Mouse (Mus musculus): ENCODE results near the gene C2cd3. TPM values are rescaled to one million over a fixed set of nuclear protein-coding genes. Genes with fewer than 3 reads are reported as not detected.

Gene C2cd3
- polyA plus RNA-seq, 1 experiment from 2014 or later: 16.7 TPM

- H3K9me3 ChIP-seq (replicated peaks; ENCODE audit: control insufficient read depth, low read length, poor library complexity, severe bottlenecking): no peaks in the 10 kb centered on the region
- no peak overlapping the region for H3K4me3 ChIP-seq (ENCODE audit: low read depth, low read length)
- no peaks in the 10 kb centered on the region for H3K36me3 ChIP-seq (ENCODE audit: control insufficient read depth, insufficient read depth, low read length)
- H3K9ac ChIP-seq (ENCODE audit: low read depth, low read length): no peak overlapping the region
- no peaks in the 10 kb centered on the region for H3K4me1 ChIP-seq (ENCODE audit: control insufficient read depth, insufficient read depth, low read length)
- no peak overlapping the region for H3K27ac ChIP-seq (ENCODE audit: low read length)
- no peak overlapping the region for H3K4me2 ChIP-seq (ENCODE audit: low read length)
- no peaks in the 10 kb centered on the region for H3K27me3 ChIP-seq (ENCODE audit: control insufficient read depth, insufficient read depth, low read depth, low read length)
- WGBS: 83% methylated on average over 5 of the region's 5 CpGs
- ATAC-seq: no peak
Observed at GRCm38 (mm10) chr7:100484493-100484892, 112.5 kb downstream of the C2cd3 start.

DNA sequence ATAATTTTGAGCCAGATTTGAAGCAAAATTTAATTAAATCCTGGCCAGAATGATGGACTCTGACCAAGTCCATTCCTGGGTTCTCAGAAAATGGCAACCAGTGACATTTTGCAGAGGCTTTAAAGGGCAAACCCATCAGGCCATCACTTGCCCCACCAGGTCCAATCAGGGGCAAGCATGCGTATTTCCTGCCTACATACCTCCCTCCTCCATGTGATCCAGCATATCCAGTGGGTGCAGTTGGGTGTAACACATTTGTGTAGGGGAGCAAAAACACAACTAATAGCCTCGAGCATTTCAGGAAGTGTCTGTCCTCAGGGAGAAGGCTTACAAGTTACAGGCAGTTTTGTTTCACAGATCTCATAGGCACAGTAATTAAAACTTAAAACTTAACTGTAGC, 115.3 kb downstream of the C2cd3 start:
- no peak for ATAC-seq
- H3K9ac ChIP-seq (ENCODE audit: low read depth, low read length): no peak overlapping the region
- no peak overlapping the region for H3K4me3 ChIP-seq (ENCODE audit: low read depth, low read length)
- H3K27me3 ChIP-seq (ENCODE audit: control insufficient read depth, insufficient read depth, low read depth, low read length): no peaks in the 10 kb centered on the region
- no peak overlapping the region for H3K4me2 ChIP-seq (ENCODE audit: low read length)
- no peak overlapping the region for H3K27ac ChIP-seq (ENCODE audit: low read length)
- H3K4me1 ChIP-seq (ENCODE audit: control insufficient read depth, insufficient read depth, low read length): no peaks in the 10 kb centered on the region
- H3K36me3 ChIP-seq (ENCODE audit: control insufficient read depth, insufficient read depth, low read length): no peaks in the 10 kb centered on the region
- WGBS: 82% methylated on average over 2 of the region's 2 CpGs
- no peaks in the 10 kb centered on the region for H3K9me3 ChIP-seq (replicated peaks; ENCODE audit: control insufficient read depth, low read length, poor library complexity, severe bottlenecking)

- H3K27ac ChIP-seq (ENCODE audit: low read length): no peak overlapping the region
- no peaks in the 10 kb centered on the region for H3K36me3 ChIP-seq (ENCODE audit: control insufficient read depth, insufficient read depth, low read length)
- no peak overlapping the region for H3K9ac ChIP-seq (ENCODE audit: low read depth, low read length)
- H3K4me2 ChIP-seq (ENCODE audit: low read length): no peak overlapping the region
- WGBS: 28% methylated on average over 10 of the region's 10 CpGs
- ATAC-seq: no peak
- H3K9me3 ChIP-seq (replicated peaks; ENCODE audit: control insufficient read depth, low read length, poor library complexity, severe bottlenecking): no peaks in the 10 kb centered on the region
- H3K4me3 ChIP-seq (ENCODE audit: low read depth, low read length): no peak overlapping the region
- H3K4me1 ChIP-seq (ENCODE audit: control insufficient read depth, insufficient read depth, low read length): peaks cover 4% of the 10 kb centered on the region; the same call in 1 of the 2 replicates
- H3K27me3 ChIP-seq (ENCODE audit: control insufficient read depth, insufficient read depth, low read depth, low read length): no peaks in the 10 kb centered on the region
Observed at GRCm38 (mm10) chr7:100488474-100489048, 116.5 kb downstream of the C2cd3 start.

- Histone ChIP-seq H3K4me1 (ENCODE audit: control insufficient read depth, insufficient read depth, low read length) (peaks cover 21% of the 10 kb centered on the region), H3K27ac (ENCODE audit: low read length) (no peak overlapping the region), H3K36me3 (ENCODE audit: control insufficient read depth, insufficient read depth, low read length) (no peaks in the 10 kb centered on the region), H3K9ac (ENCODE audit: low read depth, low read length) (peak overlapping the region; percentile 60), H3K4me3 (ENCODE audit: low read depth, low read length) (peak overlapping the region; percentile 38), H3K4me2 (ENCODE audit: low read length) (peak overlapping the region; percentile 60), H3K9me3 (replicated peaks; ENCODE audit: control insufficient read depth, low read length, poor library complexity, severe bottlenecking) (no peaks in the 10 kb centered on the region), H3K27me3 (ENCODE audit: control insufficient read depth, insufficient read depth, low read depth, low read length) (no peaks in the 10 kb centered on the region)
- 3% methylated on average over 34 of the region's 36 CpGs for WGBS
- no peak for ATAC-seq
Observed at GRCm38 (mm10) chr7:100492391-100493116, 120.5 kb downstream of the C2cd3 start.

DNA sequence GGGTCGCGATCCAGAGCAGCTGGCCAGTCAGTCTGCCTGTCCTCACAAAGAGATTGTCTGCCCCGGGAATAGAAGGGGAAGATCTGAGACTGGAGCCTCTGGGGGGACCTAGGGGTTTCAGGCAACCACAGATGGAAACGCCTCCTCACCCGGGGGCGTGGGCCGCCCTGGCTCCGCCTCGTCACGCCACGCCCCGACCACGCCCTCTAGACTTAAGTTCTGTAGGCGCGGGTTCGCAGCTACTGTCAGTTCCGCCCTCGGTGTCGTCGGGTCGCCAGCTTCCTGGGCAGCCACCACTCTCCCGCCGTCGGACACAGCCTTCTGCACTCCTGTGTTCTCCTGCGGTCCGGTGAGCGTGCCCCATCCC, 121.1 kb downstream of the C2cd3 start, which contains the start of gene Ucp2:
Gene Ucp2, plus strand, starts transcription at position 221 of the 367 bp plus-strand sequence.
- H3K36me3 ChIP-seq (ENCODE audit: control insufficient read depth, insufficient read depth, low read length): no peaks in the 10 kb centered on the region
- ATAC-seq: no peak
- H3K4me1 ChIP-seq (ENCODE audit: control insufficient read depth, insufficient read depth, low read length): peaks cover 21% of the 10 kb centered on the region
- H3K4me3 ChIP-seq (ENCODE audit: low read depth, low read length): peak within 1 kb of the TSS; percentile 38
- peak within 1 kb of the TSS; percentile 60 for H3K4me2 ChIP-seq (ENCODE audit: low read length)
- H3K9me3 ChIP-seq (replicated peaks; ENCODE audit: control insufficient read depth, low read length, poor library complexity, severe bottlenecking): no peaks in the 10 kb centered on the region
- H3K9ac ChIP-seq (ENCODE audit: low read depth, low read length): peak within 1 kb of the TSS; percentile 60
- 1% methylated on average over 27 of the region's 27 CpGs for WGBS
- no peaks in the 10 kb centered on the region for H3K27me3 ChIP-seq (ENCODE audit: control insufficient read depth, insufficient read depth, low read depth, low read length)
- 0 out of 2 replicates have a peak within 1 kb of the TSS, but pooled peaks have one; percentile 39 for H3K27ac ChIP-seq (ENCODE audit: low read length)

GRCm38 (mm10) chr7:100493484-100494414, 121.7 kb downstream of the C2cd3 start:
- ATAC-seq: no peak
- Histone ChIP-seq H3K36me3 (ENCODE audit: control insufficient read depth, insufficient read depth, low read length) (no peaks in the 10 kb centered on the region), H3K4me2 (ENCODE audit: low read length) (peak overlapping the region; percentile 60), H3K27me3 (ENCODE audit: control insufficient read depth, insufficient read depth, low read depth, low read length) (no peaks in the 10 kb centered on the region), H3K9ac (ENCODE audit: low read depth, low read length) (no peak overlapping the region), H3K27ac (ENCODE audit: low read length) (0 out of 2 replicates have a peak overlapping the region, but pooled peaks have one; percentile 39), H3K4me1 (ENCODE audit: control insufficient read depth, insufficient read depth, low read length) (peaks cover 21% of the 10 kb centered on the region), H3K9me3 (replicated peaks; ENCODE audit: control insufficient read depth, low read length, poor library complexity, severe bottlenecking) (no peaks in the 10 kb centered on the region), H3K4me3 (ENCODE audit: low read depth, low read length) (peak overlapping the region; percentile 38)
- 37% methylated on average over 19 of the region's 19 CpGs for WGBS

DNA sequence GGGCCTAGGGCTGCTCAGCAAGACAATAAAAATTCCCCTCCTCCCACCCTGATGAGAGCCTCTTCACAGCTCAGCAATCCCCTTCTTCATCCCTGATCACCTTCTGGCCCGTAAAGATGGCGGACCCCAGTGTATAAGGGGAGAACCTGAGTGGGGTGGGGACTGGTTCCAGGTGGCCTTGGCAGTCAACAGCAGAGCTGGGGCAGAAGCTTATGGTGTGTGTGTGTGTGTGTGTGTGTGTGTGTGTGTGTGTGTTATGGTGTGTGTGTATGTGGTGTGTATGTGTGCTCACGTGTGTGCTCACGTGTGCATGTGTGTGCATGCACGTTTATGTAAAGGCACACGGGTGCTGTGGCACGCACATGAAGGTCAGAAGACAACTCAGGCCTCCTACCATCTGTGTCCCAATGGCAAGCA, 122.4 kb downstream of the C2cd3 start:
- Histone ChIP-seq H3K9ac (ENCODE audit: low read depth, low read length) (no peak overlapping the region), H3K9me3 (replicated peaks; ENCODE audit: control insufficient read depth, low read length, poor library complexity, severe bottlenecking) (no peaks in the 10 kb centered on the region), H3K36me3 (ENCODE audit: control insufficient read depth, insufficient read depth, low read length) (no peaks in the 10 kb centered on the region), H3K4me3 (ENCODE audit: low read depth, low read length) (no peak overlapping the region), H3K27ac (ENCODE audit: low read length) (no peak overlapping the region), H3K27me3 (ENCODE audit: control insufficient read depth, insufficient read depth, low read depth, low read length) (no peaks in the 10 kb centered on the region), H3K4me1 (ENCODE audit: control insufficient read depth, insufficient read depth, low read length) (peaks cover 21% of the 10 kb centered on the region), H3K4me2 (ENCODE audit: low read length) (peak overlapping the region; percentile 60)
- no peak for ATAC-seq
- 95% methylated on average over 7 of the region's 7 CpGs for WGBS

DNA sequence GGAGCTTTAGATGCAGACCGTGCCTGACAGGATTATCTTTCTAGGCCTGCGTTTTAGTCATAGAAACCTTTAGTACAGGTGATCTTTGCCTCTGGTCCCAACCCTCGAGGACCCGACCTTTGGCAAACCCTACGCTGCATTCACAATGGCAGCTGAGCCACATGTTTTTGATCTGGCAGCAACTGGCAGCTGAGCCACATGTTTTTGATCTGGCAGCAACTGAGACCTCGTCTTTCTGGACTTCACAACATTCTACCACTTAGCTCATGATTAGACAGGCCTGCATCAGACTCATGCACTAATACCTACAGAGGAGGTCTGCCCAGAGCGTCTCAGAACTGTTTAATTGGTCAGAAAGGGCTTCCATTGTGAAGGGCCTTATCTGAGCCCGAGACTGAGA, 123.0 kb downstream of the C2cd3 start:
- Histone ChIP-seq H3K9ac (ENCODE audit: low read depth, low read length) (peak overlapping the region; percentile 18; the same call in 1 of the 2 replicates), H3K4me2 (ENCODE audit: low read length) (peak overlapping the region; percentile 27; the same call in 1 of the 2 replicates), H3K9me3 (replicated peaks; ENCODE audit: control insufficient read depth, low read length, poor library complexity, severe bottlenecking) (no peaks in the 10 kb centered on the region), H3K27ac (ENCODE audit: low read length) (peak overlapping the region; percentile 85), H3K27me3 (ENCODE audit: control insufficient read depth, insufficient read depth, low read depth, low read length) (no peaks in the 10 kb centered on the region), H3K36me3 (ENCODE audit: control insufficient read depth, insufficient read depth, low read length) (no peaks in the 10 kb centered on the region), H3K4me1 (ENCODE audit: control insufficient read depth, insufficient read depth, low read length) (peaks cover 21% of the 10 kb centered on the region), H3K4me3 (ENCODE audit: low read depth, low read length) (no peak overlapping the region)
- WGBS: 25% methylated on average over 8 of the region's 8 CpGs
- no peak; the same call in 1 of the 2 replicates for ATAC-seq

All from midbrain, embryonic 16.5 days (tissue).